Mouse (Mus musculus): ENCODE measurements at regions not wholly inside any gene's neighbourhood (a gene's known extent, or its start where the extent isn't known, plus 50 kb on each side); places are given as distances from the start of the nearest gene placed in this dataset.

GRCm38 (mm10) chr4:55240450-55240849 is 109.4 kb upstream of the Rad23b start:
- TF ChIP-seq CTCF (IDR thresholded peaks at IDR 0.05; ENCODE audit: low read depth) (peak; percentile 95), EP300 (IDR thresholded peaks at IDR 0.05; ENCODE audit: low read depth) (no peak)

Data from liver, postnatal 0 days (tissue).